28 mouse cellular contexts compared by ENCODE assay signal in the genomic region with DNA sequence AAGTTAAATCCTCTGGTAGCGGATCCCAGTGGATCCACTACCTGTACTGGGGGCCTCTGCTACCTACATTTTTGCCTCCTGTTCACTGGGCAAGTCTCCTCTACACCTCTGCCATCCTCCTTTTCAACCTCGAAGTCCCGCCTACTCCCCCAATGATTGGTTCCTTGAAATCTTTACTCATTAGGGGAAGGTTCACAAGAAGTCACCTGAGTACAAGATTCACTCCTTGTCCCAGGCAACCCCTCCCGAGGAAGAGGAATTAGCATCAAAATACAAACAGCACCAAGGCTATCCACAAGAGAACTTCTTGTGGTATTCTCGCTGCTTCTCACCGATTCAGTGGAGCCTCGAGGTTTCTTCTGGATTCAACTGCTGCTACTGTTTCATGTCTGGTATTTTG. TPM values are rescaled to one million over a fixed set of nuclear protein-coding genes. Genes with fewer than 3 reads are reported as not detected.
A peak's percentile ranks its signal among the peaks of the same experiment; 100 is the strongest.
DNase-seq lines count a peak whose midpoint lies in the region; ATAC-seq and TF ChIP-seq lines count a peak whose summit lies in the region.
"Had no signal": no experiment of that assay in that cellular context is flagged by ENCODE, and none has a peak within 500 bp of the region (broad histone marks: within the 10 kb centered on the region; RNA-seq: fewer than 3 reads in every experiment).

No protein-coding gene starts in this region.

- in situ Hi-C loops in ES-E14 (cut with MboI; ENCODE audit: low sequenced_read_pairs in 2 of 2, unreplicated experiment in 2 of 2): no loop called here

- H3K79me2 ChIP-seq in heart, adult 2 months (replicated peaks; ENCODE audit: control insufficient read depth, insufficient read depth, low read length): no peaks in the 10 kb centered on the region

- no peak for ATAC-seq in kidney, embryonic 14.5 days (ENCODE audit: low FRiP score, low TSS enrichment)
- ATAC-seq: activated CD4-positive, CD25-positive, alpha-beta regulatory T cell, adult 4 months; forebrain, embryonic 13.5 days; forebrain, embryonic 15.5 days had no signal

- H3K9me3 ChIP-seq in ES-E14 (ENCODE audit: control insufficient read depth, insufficient read depth, low read depth, low read length): no peaks in the 10 kb centered on the region
- H3K9me3 ChIP-seq in kidney, embryonic 14.5 days (ENCODE audit: control insufficient read depth, low read length): no peaks in the 10 kb centered on the region
- H3K9me3 ChIP-seq: embryonic facial prominence, embryonic 13.5 days; embryonic facial prominence, embryonic 15.5 days; forebrain, embryonic 10.5 days; forebrain, embryonic 13.5 days; forebrain, embryonic 15.5 days had no signal

- H3K27ac ChIP-seq in heart, adult 2 months: no peak overlapping the region
- H3K27ac ChIP-seq in ES-E14 (ENCODE audit: insufficient read depth, low read depth, low read length, poor library complexity, severe bottlenecking): no peak overlapping the region
- H3K27ac ChIP-seq in kidney, embryonic 14.5 days (ENCODE audit: low read depth, low read length): no peak overlapping the region
- H3K27ac ChIP-seq: embryonic facial prominence, embryonic 13.5 days; embryonic facial prominence, embryonic 15.5 days; forebrain, embryonic 10.5 days; forebrain, embryonic 13.5 days; forebrain, embryonic 15.5 days had no signal

- no peak overlapping the region for H3K9ac ChIP-seq in heart, adult 2 months (ENCODE audit: low read depth, low read length)
- H3K9ac ChIP-seq in ES-E14 (ENCODE audit: insufficient read depth, low read depth, low read length, poor library complexity, severe bottlenecking): no peak overlapping the region
- no peak overlapping the region for H3K9ac ChIP-seq in kidney, embryonic 14.5 days (ENCODE audit: low read depth, low read length)
- H3K9ac ChIP-seq: embryonic facial prominence, embryonic 13.5 days; embryonic facial prominence, embryonic 15.5 days; forebrain, embryonic 13.5 days; forebrain, embryonic 15.5 days had no signal

- TF ChIP-seq CTCF in heart, adult 2 months (IDR thresholded peaks at IDR 0.05): no peak

- TF ChIP-seq POLR2A in heart, adult 2 months (IDR thresholded peaks at IDR 0.05; ENCODE audit: insufficient read depth, low read depth, low read length): no peak

- WGBS in heart, adult 2 months: 83% methylated on average over 7 of the region's 7 CpGs
- 83% methylated on average over 7 of the region's 7 CpGs for WGBS in kidney, embryonic 14.5 days

- intact Hi-C loops in heart, adult 2 months (cut with DNase I): no loop called here

- H3K4me3 ChIP-seq in heart, adult 2 months: no peak overlapping the region
- 0 out of 4 replicates have a peak overlapping the region, but pooled peaks of 1 of the 2 experiments have one; percentile 21 for H3K4me3 ChIP-seq in ES-E14 (ENCODE audit: insufficient read depth in 1 of 2, low read depth in 1 of 2, low read length in 2 of 2, poor library complexity in 1 of 2, severe bottlenecking in 1 of 2)
- no peak overlapping the region for H3K4me3 ChIP-seq in kidney, embryonic 14.5 days (ENCODE audit: low read length)
- H3K4me3 ChIP-seq: embryonic facial prominence, embryonic 13.5 days; embryonic facial prominence, embryonic 15.5 days; erythroblast, embryonic 14.5 days; forebrain, embryonic 10.5 days; forebrain, embryonic 13.5 days; forebrain, embryonic 15.5 days had no signal

- no peak overlapping the region for H3K4me2 ChIP-seq in kidney, embryonic 14.5 days (replicated peaks; ENCODE audit: low read depth, low read length)
- H3K4me2 ChIP-seq: embryonic facial prominence, embryonic 13.5 days; embryonic facial prominence, embryonic 15.5 days; forebrain, embryonic 13.5 days; forebrain, embryonic 15.5 days had no signal

- no peaks in the 10 kb centered on the region for H3K36me3 ChIP-seq in heart, adult 2 months (ENCODE audit: control insufficient read depth, insufficient read depth, low read length)
- no peaks in the 10 kb centered on the region for H3K36me3 ChIP-seq in ES-E14 (ENCODE audit: control insufficient read depth, insufficient read depth, low read length, poor library complexity, severe bottlenecking)
- no peaks in the 10 kb centered on the region for H3K36me3 ChIP-seq in kidney, embryonic 14.5 days (ENCODE audit: control insufficient read depth, insufficient read depth, low read length)
- H3K36me3 ChIP-seq: embryonic facial prominence, embryonic 13.5 days; embryonic facial prominence, embryonic 15.5 days; forebrain, embryonic 10.5 days; forebrain, embryonic 15.5 days had no signal

- peak; percentile 53 for DNase-seq in heart, adult 11 months
- DNase-seq in heart, adult 2 months: no peak
- DNase-seq in ES-CJ7 (ENCODE audit: low read depth, low spot score): peak; percentile 63
- peak; percentile 47 for DNase-seq in ES-E14 (ENCODE audit: low read depth, low spot score)
- DNase-seq in WW6 (ENCODE audit: low read depth, low spot score): peak; percentile 31
- DNase-seq in ovary, adult 18-20 months (ENCODE audit: low spot score): no peak
- no peak for DNase-seq in thymus, postnatal 10 days (ENCODE audit: low spot score in 2 of 2)
- DNase-seq: adrenal gland, adult 8-10 months; adrenal gland, postnatal 25 days; cerebellum, adult 11 months; cerebellum, adult 18-20 months; cerebellum, adult 8-10 months; cerebellum, adult 9-11 months; cerebellum, postnatal 14 days; cerebellum, postnatal 36 days; embryo, embryonic 11 days had no signal

- H3K4me1 ChIP-seq in heart, adult 2 months (ENCODE audit: control insufficient read depth, insufficient read depth, low read length): no peaks in the 10 kb centered on the region
- peaks cover 0 to 2% of the 10 kb centered on the region in 2 experiments; a peak in 1 of 4 replicates for H3K4me1 ChIP-seq in ES-E14 (ENCODE audit: control insufficient read depth in 2 of 2, insufficient read depth in 2 of 2, low read length in 2 of 2, poor library complexity in 1 of 2)
- H3K4me1 ChIP-seq in kidney, embryonic 14.5 days (ENCODE audit: control insufficient read depth, insufficient read depth, low read length): no peaks in the 10 kb centered on the region
- H3K4me1 ChIP-seq: embryonic facial prominence, embryonic 13.5 days; embryonic facial prominence, embryonic 15.5 days; forebrain, embryonic 10.5 days; forebrain, embryonic 13.5 days; forebrain, embryonic 15.5 days had no signal

- no peaks in the 10 kb centered on the region for H3K27me3 ChIP-seq in heart, adult 2 months (ENCODE audit: control insufficient read depth, insufficient read depth, low read length)
- no peaks in the 10 kb centered on the region for H3K27me3 ChIP-seq in kidney, embryonic 14.5 days (ENCODE audit: control insufficient read depth, insufficient read depth, low read length)
- H3K27me3 ChIP-seq: embryonic facial prominence, embryonic 13.5 days; embryonic facial prominence, embryonic 15.5 days; forebrain, embryonic 15.5 days had no signal

- no peak for TF ChIP-seq EP300 in heart, adult 2 months (IDR thresholded peaks at IDR 0.05; ENCODE audit: insufficient read depth, low read depth, low read length)

TF ChIP-seq in ES-E14, 5 proteins besides CTCF, POLR2A, EP300 and RAD21:
- no peak for TF ChIP-seq ZC3H11A (IDR thresholded peaks at IDR 0.05; ENCODE audit: borderline replicate concordance, low read depth, low read length)
- TF ChIP-seq CHD2 (IDR thresholded peaks at IDR 0.05; ENCODE audit: low read depth, low read length): no peak
- no peak for TF ChIP-seq MAFK (IDR thresholded peaks at IDR 0.05; ENCODE audit: insufficient read depth, low read depth, low read length)
- TF ChIP-seq HCFC1 (IDR thresholded peaks at IDR 0.05; ENCODE audit: borderline replicate concordance, insufficient read depth, low read length): no peak
- TF ChIP-seq ZNF384 (IDR thresholded peaks at IDR 0.05; ENCODE audit: low read depth, low read length): no peak

RNA-seq across cellular contexts. Expression of gene Med31, which starts 16.7 kb away (rescaled TPM):
- 10 to 100 TPM in 1 of 2 experiments, 1 to 10 TPM in 1; 9.6 to 10.9 TPM for total RNA-seq in heart, adult 2 months (2021)
- 9.1 and 10.8 TPM in 2 replicates for polyA plus RNA-seq in heart, adult 2 months (2012; rRNA removed)
- total RNA-seq in ES-E14 (2012; rRNA removed): 21.5 and 28.6 TPM in 2 replicates
- polyA plus RNA-seq in kidney, embryonic 14.5 days (2014; fragmentation: Nextera tagmentation; extraction: Ambion mirVana): 45.6 and 62.1 TPM in 2 replicates

RNA-seq across cellular contexts. Expression of gene Txndc17, which starts 24.7 kb away (rescaled TPM):
- total RNA-seq in heart, adult 2 months (2021): 10 to 100 TPM; 39.0 to 43.7 TPM
- polyA plus RNA-seq in heart, adult 2 months (2012; rRNA removed): 37.6 and 50.9 TPM in 2 replicates
- 77.1 and 126 TPM in 2 replicates for total RNA-seq in ES-E14 (2012; rRNA removed)
- 207 and 237 TPM in 2 replicates for polyA plus RNA-seq in kidney, embryonic 14.5 days (2014; fragmentation: Nextera tagmentation; extraction: Ambion mirVana)

RNA-seq across cellular contexts. Expression of gene 4933427D14Rik, which starts 24.8 kb away (rescaled TPM):
- total RNA-seq in heart, adult 2 months (2021): 1 to 10 TPM; 2.0 to 2.3 TPM
- 2.0 and 2.8 TPM in 2 replicates for polyA plus RNA-seq in heart, adult 2 months (2012; rRNA removed)
- 8.3 and 8.5 TPM in 2 replicates for total RNA-seq in ES-E14 (2012; rRNA removed)
- 9.5 and 18.1 TPM in 2 replicates for polyA plus RNA-seq in kidney, embryonic 14.5 days (2014; fragmentation: Nextera tagmentation; extraction: Ambion mirVana)

RNA-seq across cellular contexts. Expression of gene Gm43951, which starts 25.4 kb away (rescaled TPM):
- total RNA-seq in heart, adult 2 months (2021): under 1 TPM; 0.13 to 0.25 TPM
- polyA plus RNA-seq in heart, adult 2 months (2012; rRNA removed): 0.14 and 0.18 TPM in 2 replicates
- 2.8 and 5.1 TPM in 2 replicates for total RNA-seq in ES-E14 (2012; rRNA removed)
- not detected in 2 replicates for polyA plus RNA-seq in kidney, embryonic 14.5 days (2014; fragmentation: Nextera tagmentation; extraction: Ambion mirVana)
- polyA plus RNA-seq: activated CD4-positive, CD25-positive, alpha-beta regulatory T cell, adult 4 months had no signal

RNA-seq across cellular contexts. Expression of gene Slc13a5, which starts 35.0 kb away (rescaled TPM):
- not detected for total RNA-seq in heart, adult 2 months (2021)
- polyA plus RNA-seq in heart, adult 2 months (2012; rRNA removed): 0.06 and 0.09 TPM in 2 replicates
- total RNA-seq in ES-E14 (2012; rRNA removed): 7.1 and 8.1 TPM in 2 replicates
- 0.15 and 0.26 TPM in 2 replicates for polyA plus RNA-seq in kidney, embryonic 14.5 days (2014; fragmentation: Nextera tagmentation; extraction: Ambion mirVana)
- total RNA-seq: adrenal gland, adult 18-20 months; common myeloid progenitor, adult 5-6 weeks; MEL had no signal
- polyA plus RNA-seq: activated CD4-positive, CD25-positive, alpha-beta regulatory T cell, adult 4 months; embryonic facial prominence, embryonic 11.5 days; erythroblast, embryonic 14.5 days; forebrain, embryonic 10.5 days had no signal

Comparison
In these comparisons a context has a peak if more than half of its experiments do, and no peak if none do; other contexts are left out.
1. DNase-seq: peak in heart, adult 11 months (single experiment), ES-CJ7 (single experiment), ES-E14 (single experiment) and WW6 (single experiment); none in heart, adult 2 months (0 of 2), ovary, adult 18-20 months (single experiment) and thymus, postnatal 10 days (0 of 2).